ENCODE assay signal across 8 mouse cellular contexts in the genomic region with DNA sequence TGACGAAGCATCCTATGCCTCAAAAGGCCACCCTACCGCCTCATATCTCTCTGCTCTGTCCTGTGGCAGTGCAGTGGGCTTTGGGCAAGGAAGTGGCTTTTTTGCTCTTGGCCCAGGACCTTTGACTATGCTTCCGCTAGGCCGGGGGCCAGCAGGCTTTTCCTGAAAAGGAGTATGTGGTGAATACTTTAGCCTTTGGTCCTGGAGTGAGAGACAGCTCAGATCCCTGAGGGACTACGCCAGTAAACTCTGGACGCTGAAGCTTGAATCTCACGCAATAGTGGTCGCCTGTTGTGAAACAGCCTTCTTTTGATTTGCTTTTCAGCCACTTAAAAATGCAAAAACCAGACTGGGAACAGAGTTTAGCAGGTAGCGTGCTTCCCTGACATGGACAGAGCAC. TPM values are rescaled to one million over a fixed set of nuclear protein-coding genes. Genes with fewer than 3 reads are reported as not detected.
A peak's percentile ranks its signal among the peaks of the same experiment; 100 is the strongest.
DNase-seq lines count a peak whose midpoint lies in the region; ATAC-seq lines count a peak whose summit lies in the region.

No protein-coding gene starts in this region.

- peak; percentile 67 for DNase-seq in adrenal gland, postnatal 10 days
- no peak for DNase-seq in adrenal gland, adult 8-10 months
- peak; percentile 61 for DNase-seq in gastrocnemius, postnatal 25 days
- DNase-seq in kidney, adult 8-10 months: peak; percentile 53 to 54
- peak; percentile 78 for DNase-seq in lung, postnatal 36 days
- no peak for DNase-seq in frontal cortex, postnatal 10 days (ENCODE audit: low spot score in 2 of 2)
- DNase-seq in cerebellum, postnatal 14 days: no peak

- ATAC-seq in erythroblast, adult 5-6 weeks (replicated peaks; ENCODE audit: low FRiP score, poor library complexity, severe bottlenecking): no peak

RNA-seq across cellular contexts. Expression of a gene that starts 34.2 kb away (rescaled TPM):
- 1 to 10 TPM; 5.0 to 9.0 TPM for total RNA-seq in adrenal gland, postnatal 10 days (2021)
- 10 to 100 TPM in 1 of 4 experiments, 1 to 10 TPM in 3; 4.4 to 14.6 (median 5.4) TPM for total RNA-seq in adrenal gland, adult 8-10 months (2022)
- 1 to 10 TPM; 4.4 to 6.1 TPM for total RNA-seq in gastrocnemius, postnatal 25 days (2021)
- total RNA-seq in erythroblast, adult 5-6 weeks (2015; ENCODE audit: low replicate concordance): 0.19 and 0.42 TPM in 2 replicates
- total RNA-seq in erythroblast, adult 5-6 weeks (2017; ENCODE audit: low replicate concordance): 1.3 and 1.5 TPM in 2 replicates

RNA-seq across cellular contexts. Expression of a gene that starts 50.5 kb away (rescaled TPM):
- 10 to 100 TPM; 30.9 to 31.0 TPM for total RNA-seq in adrenal gland, postnatal 10 days (2021)
- total RNA-seq in adrenal gland, adult 8-10 months (2022): 10 to 100 TPM; 52.7 to 76.9 (median 68.2) TPM
- 10 to 100 TPM; 18.4 to 18.6 TPM for total RNA-seq in gastrocnemius, postnatal 25 days (2021)
- 9.2 and 14.6 TPM in 2 replicates for total RNA-seq in erythroblast, adult 5-6 weeks (2015; ENCODE audit: low replicate concordance)
- 20.8 and 32.9 TPM in 2 replicates for total RNA-seq in erythroblast, adult 5-6 weeks (2017; ENCODE audit: low replicate concordance)

Comparison
In these comparisons a context has a peak if more than half of its experiments do, and no peak if none do; other contexts are left out.
1. DNase-seq: peak in adrenal gland, postnatal 10 days (single experiment), gastrocnemius, postnatal 25 days (single experiment), kidney, adult 8-10 months (2 of 2) and lung, postnatal 36 days (single experiment); none in adrenal gland, adult 8-10 months (single experiment), frontal cortex, postnatal 10 days (0 of 2) and cerebellum, postnatal 14 days (0 of 2).